Mouse (Mus musculus) embryonic fibroblast, embryonic 13.5 days (primary cell): ENCODE results near the gene Rftn1.

Experiments
- CTCF ChIP-seq: IDR thresholded peaks from 2 replicates; pipeline ENCODE4 v1.5.1; 2011; ENCODE audit warnings: mild to moderate bottlenecking, control low read depth, low read length, moderate library complexity, borderline replicate concordance; ENCODE audit not compliant: insufficient read depth
- POLR2A ChIP-seq: IDR thresholded peaks from 2 replicates; pipeline ENCODE4 v1.6.1; 2011; ENCODE audit warnings: low read depth, mild to moderate bottlenecking, control low read depth, low read length, moderate library complexity

DNA sequence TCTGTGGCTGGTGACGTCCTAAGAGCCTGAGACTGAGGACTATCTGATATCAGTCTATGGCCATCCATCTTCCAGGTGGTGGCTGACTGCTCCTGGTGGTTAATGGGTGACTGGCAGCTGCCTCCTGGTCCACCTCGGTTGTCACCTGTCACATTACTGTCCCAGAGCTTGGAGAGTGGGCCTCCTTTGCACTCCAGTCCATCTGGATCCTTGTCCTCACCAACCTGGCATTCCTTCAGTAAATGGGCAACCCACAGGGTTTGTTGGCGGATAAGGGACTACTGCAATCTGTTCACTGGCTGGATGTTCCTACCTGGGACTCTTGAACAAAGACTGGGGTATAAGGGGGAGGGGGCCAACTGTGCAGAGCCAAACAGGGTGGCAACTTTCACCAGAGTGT lies 189.9 kb downstream of the Rftn1 start:
- TF ChIP-seq POLR2A (no peak), CTCF (no peak)
